In genomic region chr13:71958651-71959050, GRCm38 (mm10) we compare ENCODE assay signal across 10 mouse cellular contexts. TPM values are rescaled to one million over a fixed set of nuclear protein-coding genes. Genes with fewer than 3 reads are reported as not detected.
A peak's percentile ranks its signal among the peaks of the same experiment; 100 is the strongest.
DNase-seq lines count a peak whose midpoint lies in the region; ATAC-seq lines count a peak whose summit lies in the region.
"Had no signal": no experiment of that assay in that cellular context is flagged by ENCODE, and none has a peak within 500 bp of the region (broad histone marks: within the 10 kb centered on the region; RNA-seq: fewer than 3 reads in every experiment).

No protein-coding gene starts in this region.

- peak overlapping the region; percentile 30; the same call in 1 of the 2 replicates for H3K4me2 ChIP-seq in kidney, embryonic 16.5 days (replicated peaks; ENCODE audit: low read depth, low read length)
- peak overlapping the region; percentile 36 for H3K4me2 ChIP-seq in embryonic facial prominence, embryonic 11.5 days (ENCODE audit: low read depth, low read length)
- H3K4me2 ChIP-seq in neural tube, embryonic 11.5 days (ENCODE audit: low read depth): peak overlapping the region; percentile 15; the same call in 1 of the 2 replicates

- H3K4me3 ChIP-seq in kidney, embryonic 16.5 days (ENCODE audit: low read length): peak overlapping the region; percentile 50
- 0 out of 2 replicates have a peak overlapping the region, but pooled peaks have one; percentile 14 for H3K4me3 ChIP-seq in embryonic facial prominence, embryonic 11.5 days (ENCODE audit: low read depth, low read length)
- 0 out of 2 replicates have a peak overlapping the region, but pooled peaks have one; percentile 0 for H3K4me3 ChIP-seq in neural tube, embryonic 11.5 days (ENCODE audit: low read depth, low read length)

- DNase-seq in kidney, adult 11 months: no peak
- DNase-seq in embryonic facial prominence, embryonic 11.5 days (ENCODE audit: low spot score): peak; percentile 40
- DNase-seq in kidney, postnatal 4 days: peak; percentile 37 to 44
- peak; percentile 44 for DNase-seq in neural tube, embryonic 11.5 days (ENCODE audit: low spot score)
- no peak for DNase-seq in layer of hippocampus, adult 9-10 months (ENCODE audit: low spot score)
- DNase-seq in spleen, postnatal 10 days (ENCODE audit: low spot score in 2 of 2): no peak
- DNase-seq in adrenal gland, postnatal 14 days: no peak

- ATAC-seq in kidney, embryonic 16.5 days (ENCODE audit: low FRiP score, low TSS enrichment): no peak
- ATAC-seq in embryonic facial prominence, embryonic 11.5 days (replicated peaks; ENCODE audit: insufficient number of reproducible peaks, low FRiP score, low TSS enrichment, low read depth): no peak
- ATAC-seq in neural tube, embryonic 11.5 days (ENCODE audit: insufficient read depth, low FRiP score, low TSS enrichment): no peak

- H3K9me3 ChIP-seq in kidney, embryonic 16.5 days (ENCODE audit: low read length): no peaks in the 10 kb centered on the region
- no peaks in the 10 kb centered on the region for H3K9me3 ChIP-seq in embryonic facial prominence, embryonic 11.5 days (replicated peaks; ENCODE audit: control insufficient read depth, low read length)
- no peaks in the 10 kb centered on the region for H3K9me3 ChIP-seq in neural tube, embryonic 11.5 days (ENCODE audit: control insufficient read depth, low read length)

- H3K27ac ChIP-seq in kidney, embryonic 16.5 days (ENCODE audit: low read length): no peak overlapping the region
- H3K27ac ChIP-seq in embryonic facial prominence, embryonic 11.5 days (replicated peaks; ENCODE audit: low read depth, low read length): no peak overlapping the region
- H3K27ac ChIP-seq in neural tube, embryonic 11.5 days (ENCODE audit: low read depth, low read length): no peak overlapping the region

- WGBS in kidney, embryonic 16.5 days: 1% methylated on average over 16 of the region's 16 CpGs
- under 1% methylated on average over 16 of the region's 16 CpGs for WGBS in embryonic facial prominence, embryonic 11.5 days
- 3% methylated on average over 16 of the region's 16 CpGs for WGBS in neural tube, embryonic 11.5 days

- H3K27me3 ChIP-seq in kidney, embryonic 16.5 days (ENCODE audit: insufficient read depth, low read length): peaks cover 95% of the 10 kb centered on the region
- H3K27me3 ChIP-seq in embryonic facial prominence, embryonic 11.5 days (ENCODE audit: control insufficient read depth, insufficient read depth, low read length): peaks cover 42% of the 10 kb centered on the region
- H3K27me3 ChIP-seq in neural tube, embryonic 11.5 days (ENCODE audit: control insufficient read depth, insufficient read depth, low read length): peaks cover 65% of the 10 kb centered on the region

- H3K36me3 ChIP-seq in kidney, embryonic 16.5 days (ENCODE audit: insufficient read depth, low read length): no peaks in the 10 kb centered on the region
- H3K36me3 ChIP-seq in embryonic facial prominence, embryonic 11.5 days (replicated peaks; ENCODE audit: control insufficient read depth, insufficient read depth, low read depth, low read length): no peaks in the 10 kb centered on the region
- H3K36me3 ChIP-seq in neural tube, embryonic 11.5 days (ENCODE audit: control insufficient read depth, insufficient read depth, low read length): no peaks in the 10 kb centered on the region

- H3K4me1 ChIP-seq in kidney, embryonic 16.5 days (ENCODE audit: insufficient read depth, low read length): peaks cover 8% of the 10 kb centered on the region
- H3K4me1 ChIP-seq in embryonic facial prominence, embryonic 11.5 days (ENCODE audit: control insufficient read depth, insufficient read depth, low read length): no peaks in the 10 kb centered on the region; the same call in 1 of the 2 replicates
- peaks cover 23% of the 10 kb centered on the region for H3K4me1 ChIP-seq in neural tube, embryonic 11.5 days (ENCODE audit: control insufficient read depth, insufficient read depth, low read length)

- no peak overlapping the region for H3K9ac ChIP-seq in kidney, embryonic 16.5 days (replicated peaks; ENCODE audit: low read length)
- peak overlapping the region; percentile 0 for H3K9ac ChIP-seq in embryonic facial prominence, embryonic 11.5 days (replicated peaks; ENCODE audit: low read length)
- no peak overlapping the region for H3K9ac ChIP-seq in neural tube, embryonic 11.5 days (ENCODE audit: low read length)

RNA-seq across cellular contexts. Expression of gene Irx1, which starts 4.9 kb away (rescaled TPM):
- polyA plus RNA-seq in kidney, embryonic 16.5 days (2015; fragmentation: Nextera tagmentation; extraction: Ambion mirVana): 2.0 and 3.5 TPM in 2 replicates
- 2.2 and 2.4 TPM in 2 replicates for polyA plus RNA-seq in embryonic facial prominence, embryonic 11.5 days (2014; fragmentation: Nextera tagmentation; extraction: Ambion mirVana)
- 1.9 and 2.4 TPM in 2 replicates for polyA plus RNA-seq in neural tube, embryonic 11.5 days (2014; fragmentation: Nextera tagmentation; extraction: Ambion mirVana)
- 0.41 TPM in 1 of 2 replicates, not detected in the other for total RNA-seq in adrenal gland, postnatal 14 days (2021)
- total RNA-seq: common myeloid progenitor, adult 5-6 weeks had no signal
- polyA plus RNA-seq: small intestine, adult 2 months had no signal

Comparison
In these comparisons a context has a peak if more than half of its experiments do, and no peak if none do; other contexts are left out.
1. DNase-seq: peak in embryonic facial prominence, embryonic 11.5 days (single experiment), kidney, postnatal 4 days (2 of 2) and neural tube, embryonic 11.5 days (single experiment); none in kidney, adult 11 months (single experiment), layer of hippocampus, adult 9-10 months (single experiment), spleen, postnatal 10 days (0 of 2) and adrenal gland, postnatal 14 days (single experiment).
2. H3K4me3 ChIP-seq: peak in every context shown above with its lines; median percentile 50 in kidney, embryonic 16.5 days; 14 in embryonic facial prominence, embryonic 11.5 days; 0 in neural tube, embryonic 11.5 days.
3. Peak in every context shown above with its lines, with median percentiles within 50 percentile points of each other: H3K4me2 ChIP-seq.